Mouse (Mus musculus) kidney, postnatal 36 days (tissue): ENCODE data around the gene Hba-a2.

Experiments
- DNase-seq, 2 experiments: peaks; one replicate each; pipeline ENCODE4 v3.0.0; 2021 to 2022; ENCODE audit warnings: mixed read lengths in 2 of 2

Hba-a2 gene

DNA sequence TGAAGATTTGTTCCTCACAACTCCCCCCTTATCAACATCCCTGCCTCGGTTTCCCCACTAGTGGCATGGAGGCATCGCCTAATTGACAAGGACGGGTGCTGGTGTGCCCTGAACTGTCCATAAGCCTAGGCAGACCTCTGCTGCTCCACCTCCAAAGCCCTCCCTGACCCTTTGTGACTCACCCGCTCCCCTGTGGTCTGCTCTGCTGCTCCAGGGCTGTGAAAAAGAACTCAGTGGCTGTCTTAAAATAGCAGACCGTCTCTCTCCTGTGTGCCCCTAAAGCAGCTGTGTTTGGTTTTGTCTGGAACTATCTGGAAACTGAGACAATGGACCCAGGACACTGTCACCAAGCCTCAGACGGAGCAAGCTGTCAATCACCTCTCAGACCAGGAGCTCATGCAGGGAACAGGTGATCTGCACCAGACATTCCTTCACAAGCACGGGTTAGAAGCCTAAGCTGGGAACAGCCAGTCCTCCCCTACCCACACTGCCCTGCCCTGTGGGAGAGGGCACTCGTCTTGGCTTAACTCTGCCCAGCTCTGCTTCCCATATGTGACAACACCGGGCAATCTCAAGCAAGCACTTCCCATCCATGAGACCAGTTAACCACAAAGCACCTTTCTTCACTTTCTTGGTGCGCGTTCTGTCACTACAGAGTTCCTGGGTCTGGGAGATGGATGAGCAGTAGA, 24.4 kb downstream of the Hba-a2 start:
- no peak for DNase-seq

DNA sequence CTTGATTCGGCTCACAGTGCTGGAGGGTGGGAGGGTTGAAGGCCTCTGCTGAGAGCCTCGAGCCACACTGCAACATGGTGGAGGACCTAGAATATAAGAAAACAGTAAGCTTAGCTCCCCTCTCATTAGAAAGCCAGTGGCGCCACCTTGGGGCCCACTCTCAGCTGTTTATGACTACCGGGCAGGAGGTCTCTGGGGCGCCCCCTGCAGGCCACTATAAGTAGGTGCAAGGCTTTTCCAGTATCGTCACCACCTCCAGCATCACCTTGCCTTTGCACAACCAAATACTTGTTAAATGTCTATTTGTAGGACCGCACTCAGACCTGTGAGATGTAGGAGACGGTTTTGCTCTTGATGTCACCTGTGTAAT, 24.9 kb downstream of the Hba-a2 start:
- peak; percentile 48 to 84 for DNase-seq

DNA sequence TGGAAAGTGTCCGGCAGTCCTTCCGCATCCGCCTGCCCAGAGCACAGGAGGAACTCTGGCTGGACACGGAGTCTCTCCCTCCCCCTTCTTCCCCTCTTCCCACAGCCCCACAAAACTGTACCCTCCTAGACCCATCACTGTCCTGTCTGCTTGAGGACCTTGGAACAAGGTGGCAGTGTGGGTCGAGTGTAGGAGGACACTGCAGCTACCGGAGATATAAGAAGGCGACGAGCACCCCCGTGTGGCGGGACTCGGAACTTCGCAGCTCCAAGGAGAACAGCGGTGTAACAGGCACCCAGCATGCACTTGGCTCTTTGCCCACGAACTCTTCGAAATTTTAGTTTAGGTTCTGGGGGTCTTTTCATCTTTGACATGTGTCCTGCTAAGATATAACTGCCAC, 28.3 kb downstream of the Hba-a2 start:
- DNase-seq: peak; percentile 86 to 95

DNA sequence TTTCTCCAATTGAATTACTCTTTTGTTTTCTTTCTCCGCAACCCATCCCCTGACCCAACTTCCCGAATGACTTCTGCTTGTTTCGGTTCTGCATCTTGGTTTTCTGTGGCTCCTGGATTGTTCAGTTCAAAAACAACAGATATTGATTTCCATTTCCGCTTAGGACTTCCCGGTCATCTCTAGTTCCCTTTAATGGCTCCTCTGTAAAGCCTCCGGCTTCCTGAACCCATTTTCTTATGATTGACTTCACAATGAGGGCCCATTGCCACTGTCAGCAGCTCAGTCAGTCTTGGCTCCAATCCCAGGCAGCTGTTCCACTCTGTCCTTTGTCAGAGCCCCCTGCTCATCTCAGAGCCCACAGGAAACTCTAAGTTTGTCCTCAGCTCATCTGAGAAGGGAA, 34.8 kb downstream of the Hba-a2 start:
- peak; percentile 58 to 63 for DNase-seq

DNA sequence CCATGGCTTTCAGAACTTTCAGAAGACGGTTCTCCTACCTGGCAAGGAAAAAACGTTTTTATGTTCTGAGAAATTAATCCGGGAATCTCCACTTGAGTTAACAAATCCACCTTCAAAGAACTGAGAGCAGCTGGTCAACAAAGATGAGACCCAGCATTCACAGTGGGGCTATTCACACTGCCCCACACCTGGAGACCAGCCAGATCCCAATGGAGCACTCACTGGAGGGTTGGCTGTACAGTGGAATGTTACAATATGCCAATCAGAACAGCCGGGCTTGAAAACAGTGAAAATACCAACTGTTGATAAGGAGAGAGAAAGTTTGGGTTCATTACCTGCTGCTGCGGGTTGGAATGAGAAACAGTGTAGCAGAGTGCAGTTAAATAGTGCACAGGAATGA, 35.6 kb downstream of the Hba-a2 start:
- no peak for DNase-seq

DNA sequence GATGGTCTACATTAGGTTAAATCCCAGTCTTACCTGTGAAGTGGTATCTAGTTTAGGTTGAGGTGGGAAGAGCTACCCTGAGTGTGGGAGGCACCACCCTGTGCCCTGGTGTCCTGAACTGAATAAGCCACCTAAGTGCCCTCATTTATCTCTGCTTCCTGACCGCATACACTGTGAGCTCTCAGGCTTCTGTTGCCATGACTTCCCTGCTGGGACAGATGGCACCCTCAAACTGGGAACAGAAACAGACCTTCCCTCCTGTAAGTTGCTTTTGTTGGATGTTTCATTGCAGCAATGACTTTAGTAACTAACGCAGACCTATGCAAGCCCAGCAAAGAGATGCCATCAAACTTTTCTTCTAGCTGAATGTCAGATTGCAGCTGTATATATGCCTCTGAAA, 36.9 kb downstream of the Hba-a2 start:
- no peak for DNase-seq

DNA sequence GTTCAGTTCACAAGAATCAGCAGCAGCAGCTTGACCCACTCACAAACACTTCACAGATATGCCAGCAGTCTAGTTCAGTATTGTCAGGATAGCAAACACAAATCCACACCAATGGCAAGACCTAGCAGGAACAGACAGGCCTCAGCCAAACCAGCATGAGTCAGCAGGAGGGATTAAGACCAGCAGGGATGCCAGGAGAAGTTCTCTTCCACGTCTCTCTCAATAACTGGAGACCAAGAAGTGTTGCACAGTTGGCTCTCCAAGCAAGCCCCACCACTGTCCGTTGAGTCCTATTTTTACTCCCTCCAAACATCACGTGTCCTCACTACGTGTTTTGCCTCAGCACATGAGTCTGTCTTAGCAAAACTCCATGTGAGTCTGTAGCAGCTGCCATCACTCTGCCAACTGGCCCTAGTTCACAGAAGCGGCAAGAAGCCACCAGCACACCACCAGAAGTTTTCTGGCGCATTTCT, 40.2 kb downstream of the Hba-a2 start:
- DNase-seq: no peak

DNA sequence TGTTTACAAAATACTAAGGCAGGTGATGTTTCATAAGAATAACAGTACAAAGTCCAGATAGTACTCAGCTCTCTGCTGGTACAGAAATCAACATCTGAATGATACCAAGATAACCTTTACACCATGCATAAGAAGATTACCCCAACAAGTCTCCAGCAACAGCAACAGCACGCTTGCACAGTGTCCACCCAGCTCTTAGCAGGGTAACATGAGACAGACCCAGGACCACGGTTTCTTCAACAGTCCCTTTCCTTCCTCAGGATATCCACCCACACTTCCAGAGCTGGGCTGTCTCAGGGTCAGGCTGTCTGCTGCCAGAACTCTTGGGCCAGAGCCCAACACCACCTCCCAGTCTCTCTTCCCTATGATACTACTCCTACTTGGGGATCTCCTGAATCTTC, 42.8 kb downstream of the Hba-a2 start:
- DNase-seq: peak; percentile 68 to 75

DNA sequence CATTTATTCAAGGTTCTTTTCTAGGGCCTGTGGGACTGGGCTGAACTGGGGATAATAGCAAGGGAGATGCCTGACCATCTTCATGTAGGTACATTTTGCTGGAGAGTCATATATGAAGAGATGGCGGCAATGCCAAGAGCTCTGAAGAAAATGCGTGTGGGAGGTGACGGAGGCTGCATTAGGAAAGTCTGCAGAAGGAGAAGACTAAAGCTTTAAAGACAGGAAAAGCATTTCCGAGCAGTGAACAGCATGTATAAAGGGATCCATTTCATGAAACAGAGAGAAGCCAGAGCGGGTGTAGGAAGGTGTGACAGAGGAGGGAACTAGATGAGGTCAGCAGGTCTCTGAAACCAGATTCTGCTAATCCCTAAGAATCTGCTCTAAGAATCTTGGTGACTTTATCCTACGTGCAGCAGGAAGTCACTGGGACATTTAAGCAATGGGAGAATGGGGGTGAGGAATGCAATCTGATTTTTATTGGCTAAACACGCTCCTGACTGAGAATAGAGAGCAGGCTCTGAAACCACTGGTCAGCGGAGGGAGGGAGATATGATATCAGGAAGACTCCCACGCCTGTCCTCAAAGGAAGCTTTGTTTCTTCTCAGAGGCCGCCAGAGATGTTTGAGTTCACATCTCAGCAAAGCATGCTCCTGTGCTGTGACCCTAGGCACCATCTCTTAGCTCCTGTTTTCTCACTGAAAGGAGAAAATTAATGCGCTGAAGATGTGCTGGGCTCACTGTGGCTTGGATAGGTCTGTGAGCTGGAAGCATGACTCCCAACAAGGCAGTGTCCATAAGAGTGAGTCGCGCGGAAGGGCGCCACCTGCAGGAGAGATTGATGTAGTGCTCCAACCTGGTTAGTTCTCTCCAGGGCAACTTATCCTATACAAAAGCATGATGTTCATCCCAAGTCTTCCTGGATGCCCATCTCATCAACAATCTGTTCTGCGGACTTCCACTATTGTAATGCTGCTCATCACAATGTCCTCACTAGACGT, 44.5 kb downstream of the Hba-a2 start:
- DNase-seq: peak; percentile 27 to 73

DNA sequence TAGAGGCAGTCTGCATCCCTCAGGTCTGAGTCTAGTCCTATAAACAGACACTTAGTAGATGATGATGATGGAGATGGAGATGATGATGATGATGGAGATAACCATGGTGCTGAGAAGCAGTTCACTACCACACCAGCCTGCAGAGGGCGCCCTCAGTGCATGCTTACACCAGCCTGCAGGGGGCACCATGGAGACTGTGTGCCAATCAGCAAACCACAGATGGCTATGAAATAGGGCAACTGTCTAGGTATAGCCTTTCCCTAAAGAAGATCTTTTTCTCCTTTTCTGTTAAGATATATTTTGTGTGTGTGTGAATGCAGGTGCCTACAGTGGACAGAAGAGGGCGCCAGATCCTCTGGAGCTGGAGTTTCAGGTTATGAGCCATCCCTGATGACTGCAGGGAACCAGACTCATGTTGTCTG, 46.5 kb downstream of the Hba-a2 start:
- peak in 1 of 2 experiments; percentile 65 for DNase-seq

DNA sequence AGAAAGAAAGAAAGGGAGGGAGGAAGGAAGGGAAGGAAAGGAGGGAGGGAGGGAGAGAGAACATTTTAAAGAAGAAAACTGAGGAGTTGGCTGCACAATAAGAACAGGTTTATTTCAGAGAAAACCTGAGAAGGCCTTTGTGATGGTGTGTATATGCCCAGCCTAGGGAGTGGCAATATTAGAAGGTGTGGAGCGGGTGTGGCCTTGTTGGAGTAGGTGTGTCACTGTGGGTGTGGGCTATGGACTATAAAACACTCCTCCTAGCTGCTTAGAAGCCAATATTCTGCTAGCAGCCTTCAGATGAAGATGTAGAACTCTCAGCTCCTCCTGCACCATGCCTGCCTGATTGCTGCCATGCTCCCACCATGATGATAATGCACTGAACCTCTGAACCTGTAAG, 47.1 kb downstream of the Hba-a2 start:
- DNase-seq: no peak

DNA sequence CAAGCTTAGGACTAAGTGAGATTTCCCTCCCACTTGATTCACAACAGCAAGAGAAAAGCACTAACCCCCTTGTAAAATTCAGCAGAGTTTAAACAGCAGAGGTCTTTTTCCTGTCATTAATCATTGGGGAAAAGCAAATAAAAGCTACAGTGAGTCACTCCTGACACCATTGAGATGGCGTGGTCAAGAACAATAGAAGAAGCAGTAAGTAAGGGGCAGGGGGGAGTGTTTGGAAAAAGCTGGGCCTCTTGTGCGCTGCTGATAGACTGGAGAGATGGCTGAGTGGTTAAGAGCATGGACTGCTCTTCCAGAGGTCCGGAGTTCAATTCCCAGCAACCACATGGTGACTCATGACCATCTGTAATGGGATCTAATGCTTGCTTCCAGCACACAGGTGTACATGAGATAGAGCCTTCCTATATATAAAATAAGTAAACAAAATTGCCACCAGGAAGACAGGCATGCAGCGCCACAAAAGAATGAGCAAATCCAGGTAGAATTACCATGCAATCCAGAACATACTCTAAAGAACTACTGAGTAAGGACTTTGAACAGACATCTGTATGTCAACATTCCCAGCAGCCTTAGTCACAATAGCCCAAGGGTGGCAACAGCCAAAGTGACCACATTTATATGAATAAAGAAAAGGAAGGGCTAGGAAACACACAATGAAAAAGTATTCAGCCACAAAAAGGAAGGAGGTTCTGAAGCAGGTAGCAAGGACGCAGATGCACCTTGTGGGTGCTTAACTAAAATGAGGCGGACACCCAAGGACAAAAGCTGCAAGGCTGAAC, 49.4 kb downstream of the Hba-a2 start:
- no peak for DNase-seq
